Mouse (Mus musculus) kidney, postnatal 0 days (tissue): ENCODE data around the gene Atp6v0b. TPM values are rescaled to one million over a fixed set of nuclear protein-coding genes. Genes with fewer than 3 reads are reported as not detected.

Experiments used
- ATAC-seq: fragments of 200-750 bp; cut with Nextera tagmentation; replicated peaks from 2 replicates; pipeline ENCODE4 v1.8.0; 2017; ENCODE audit warnings: low read depth, moderate number of reproducible peaks, moderate TSS enrichment, moderate library complexity; ENCODE audit not compliant: low FRiP score
- DNase-seq: peaks from one replicate; pipeline ENCODE4 v3.0.0-alpha.2; 2016; ENCODE audit warnings: low spot score
- H3K27ac ChIP-seq: fragments of 300-500 bp; sonication (generic); 2 replicates; pipeline ENCODE4 v1.5.1; 2014; ENCODE audit warnings: mild to moderate bottlenecking
- H3K27me3 ChIP-seq: fragments of 300-500 bp; sonication (generic); 2 replicates; pipeline ENCODE4 v1.6.1; 2014; ENCODE audit warnings: low read length, mixed read lengths; ENCODE audit not compliant: insufficient read depth
- H3K36me3 ChIP-seq: fragments of 300-500 bp; sonication (generic); 2 replicates; pipeline ENCODE4 v1.6.1; 2014; ENCODE audit warnings: low read length, mixed read lengths; ENCODE audit not compliant: insufficient read depth
- H3K4me1 ChIP-seq: fragments of 300-500 bp; sonication (generic); replicated peaks from 2 replicates; pipeline ENCODE4 v1.6.1; 2014; ENCODE audit warnings: antibody characterized with exemption, low read length, mixed read lengths; ENCODE audit not compliant: insufficient read depth
- H3K4me2 ChIP-seq: fragments of 300-500 bp; sonication (generic); 2 replicates; pipeline ENCODE4 v1.6.1; 2014; ENCODE audit warnings: mild to moderate bottlenecking, low read length, moderate library complexity, mixed read lengths
- H3K4me3 ChIP-seq: fragments of 300-500 bp; sonication (generic); replicated peaks from 2 replicates; pipeline ENCODE4 v1.5.1; 2014; ENCODE audit warnings: low read depth, low read length
- H3K9ac ChIP-seq: fragments of 300-500 bp; sonication (generic); 2 replicates; pipeline ENCODE4 v1.6.1; 2014; ENCODE audit warnings: low read depth, low read length
- H3K9me3 ChIP-seq: fragments of 300-500 bp; sonication (generic); replicated peaks from 2 replicates; pipeline ENCODE4 v1.6.1; 2016; ENCODE audit warnings: low read length, inconsistent platforms, mixed read lengths
- CTCF ChIP-seq: IDR thresholded peaks from 2 replicates; pipeline ENCODE4 v1.5.1; 2016; ENCODE audit warnings: antibody characterized with exemption, low read depth, mild to moderate bottlenecking, moderate library complexity
- WGBS: fragments of 180-500 bp; shearing (Covaris S2); extraction: QIAGEN DNeasy Blood & Tissue Kit; methylation state at CpG from one replicate; pipeline ENCODE4 v1.1.7; 2014; 5-methylcytosine and 5-hydroxymethylcytosine counted together
- polyA plus RNA-seq: library from polyadenylated mRNA; unstranded; fragments of >200 nt; fragmentation: Nextera tagmentation; extraction: Ambion mirVana; gene quantifications from 2 replicates; pipeline ENCODE4 v1.2.1, GENCODE M21; 2015

The Atp6v0b gene
- polyA plus RNA-seq, 1 experiment from 2014 or later, result 374 TPM

GRCm38 (mm10) chr4:117858794-117859193 lies 28.3 kb downstream of the Atp6v0b start:
- peak; percentile 81 for TF ChIP-seq CTCF
- Histone ChIP-seq H3K27ac (no peak overlapping the region), H3K27me3 (no peaks in the 10 kb centered on the region), H3K36me3 (no peaks in the 10 kb centered on the region), H3K9me3 (no peaks in the 10 kb centered on the region), H3K4me1 (0 out of 2 replicates have a peak, but pooled peaks cover 2% of the 10 kb centered on the region), H3K4me2 (no peak overlapping the region), H3K4me3 (no peak overlapping the region), H3K9ac (no peak overlapping the region)
- peak; percentile 59 for DNase-seq
- peak; percentile 49 for ATAC-seq
- 76% methylated on average over 3 of the region's 3 CpGs for WGBS

- 70% methylated on average over 9 of the region's 9 CpGs for WGBS
- Histone ChIP-seq H3K27me3 (no peaks in the 10 kb centered on the region), H3K27ac (no peak overlapping the region), H3K4me1 (0 out of 2 replicates have a peak, but pooled peaks cover 2% of the 10 kb centered on the region), H3K4me2 (no peak overlapping the region), H3K9ac (no peak overlapping the region), H3K36me3 (no peaks in the 10 kb centered on the region), H3K4me3 (no peak overlapping the region), H3K9me3 (no peaks in the 10 kb centered on the region)
- no peak for DNase-seq
- no peak for TF ChIP-seq CTCF
- no peak for ATAC-seq
Measured at GRCm38 (mm10) chr4:117855146-117855545, 32.0 kb downstream of the Atp6v0b start.

GRCm38 (mm10) chr4:117852152-117852868 lies 34.8 kb downstream of the Atp6v0b start:
- WGBS, result 87% methylated on average over 10 of the region's 10 CpGs
- Histone ChIP-seq H3K36me3 (no peaks in the 10 kb centered on the region), H3K4me3 (no peak overlapping the region), H3K27ac (no peak overlapping the region), H3K9me3 (no peaks in the 10 kb centered on the region), H3K4me2 (no peak overlapping the region), H3K9ac (no peak overlapping the region), H3K4me1 (no peaks in the 10 kb centered on the region), H3K27me3 (no peaks in the 10 kb centered on the region)
- ATAC-seq, result no peak
- TF ChIP-seq CTCF, result no peak
- DNase-seq, result no peak

GRCm38 (mm10) chr4:117850871-117851270 lies 36.3 kb downstream of the Atp6v0b start:
- 58% methylated on average over 7 of the region's 7 CpGs for WGBS
- Histone ChIP-seq H3K27me3 (no peaks in the 10 kb centered on the region), H3K4me1 (no peaks in the 10 kb centered on the region), H3K9ac (no peak overlapping the region), H3K4me2 (no peak overlapping the region), H3K4me3 (no peak overlapping the region), H3K9me3 (no peaks in the 10 kb centered on the region), H3K27ac (no peak overlapping the region), H3K36me3 (no peaks in the 10 kb centered on the region)
- DNase-seq (peak; percentile 50), ATAC-seq (no peak)
- TF ChIP-seq CTCF, result no peak

- no peaks in the 10 kb centered on the region for H3K27me3 ChIP-seq
- H3K36me3 ChIP-seq, result no peaks in the 10 kb centered on the region
- no peak for TF ChIP-seq CTCF
- no peak overlapping the region for H3K4me3 ChIP-seq
- H3K9me3 ChIP-seq, result no peaks in the 10 kb centered on the region
- DNase-seq (no peak), ATAC-seq (no peak)
- no peaks in the 10 kb centered on the region for H3K4me1 ChIP-seq
- H3K9ac ChIP-seq, result no peak overlapping the region
- H3K4me2 ChIP-seq, result no peak overlapping the region
- no peak overlapping the region for H3K27ac ChIP-seq
- 85% methylated on average over 7 of the region's 7 CpGs for WGBS
Measured at GRCm38 (mm10) chr4:117850176-117850575, 37.0 kb downstream of the Atp6v0b start.

- 82% methylated on average over 5 of the region's 5 CpGs for WGBS
- DNase-seq, result no peak
- H3K27ac ChIP-seq, result no peak overlapping the region
- no peaks in the 10 kb centered on the region for H3K9me3 ChIP-seq
- H3K27me3 ChIP-seq, result no peaks in the 10 kb centered on the region
- H3K4me1 ChIP-seq, result no peaks in the 10 kb centered on the region
- no peak overlapping the region for H3K4me2 ChIP-seq
- TF ChIP-seq CTCF, result no peak
- no peak overlapping the region for H3K4me3 ChIP-seq
- ATAC-seq, result no peak
- no peak overlapping the region for H3K9ac ChIP-seq
- no peaks in the 10 kb centered on the region for H3K36me3 ChIP-seq
Measured at GRCm38 (mm10) chr4:117849506-117849905, 37.6 kb downstream of the Atp6v0b start.
